Mouse (Mus musculus) lung, postnatal 0 days (tissue): Measurements from ENCODE around the gene Hs6st3.

ENCODE experiments used
- CTCF ChIP-seq: IDR thresholded peaks from 2 replicates; pipeline ENCODE4 v1.5.1; 2016; ENCODE audit warnings: antibody characterized with exemption, mild to moderate bottlenecking
- EP300 ChIP-seq: IDR thresholded peaks from 2 replicates; pipeline ENCODE4 v1.6.1; 2016; ENCODE audit warnings: antibody characterized with exemption, mild to moderate bottlenecking, control low read depth

GRCm38 (mm10) chr14:119532889-119533546, 394.9 kb downstream of the Hs6st3 start:
- no peak for TF ChIP-seq EP300
- TF ChIP-seq CTCF: no peak
